Mouse (Mus musculus): ENCODE measurements around the gene Rnf19b.

Gene Rnf19b

GRCm38 (mm10) chr4:129058207-129059092 is at the start of gene Rnf19b:
TSS of gene Rnf19b (plus strand) at chr4:129058271.
- peak; percentile 53 to 56 for DNase-seq (ENCODE audit: low spot score in 2 of 2)

GRCm38 (mm10) chr4:129008672-129009071 is 49.4 kb upstream of the Rnf19b start:
- DNase-seq (ENCODE audit: low spot score in 2 of 2), result no peak

DNA sequence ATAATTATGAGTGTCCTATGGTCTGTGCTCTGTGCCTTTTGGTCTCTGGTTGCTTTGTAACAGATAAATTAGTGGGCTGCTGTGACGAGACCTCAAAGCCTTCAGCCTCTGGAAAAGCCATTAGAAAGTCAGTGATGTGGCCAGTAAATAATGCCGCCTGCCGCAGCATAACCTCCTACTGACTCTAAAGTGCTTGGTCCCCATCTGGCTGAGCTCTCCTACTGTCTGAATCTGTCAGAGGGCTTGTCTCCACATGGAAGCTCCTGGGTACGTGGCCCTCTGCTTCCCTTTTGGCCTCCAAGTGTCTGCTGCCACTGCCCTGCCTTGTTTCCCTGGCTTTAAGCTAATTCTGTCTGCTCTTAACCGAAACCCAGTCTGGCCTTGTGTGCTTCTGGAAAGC is 48.5 kb upstream of the Rnf19b start:
- DNase-seq (ENCODE audit: low spot score in 2 of 2), result no peak

DNA sequence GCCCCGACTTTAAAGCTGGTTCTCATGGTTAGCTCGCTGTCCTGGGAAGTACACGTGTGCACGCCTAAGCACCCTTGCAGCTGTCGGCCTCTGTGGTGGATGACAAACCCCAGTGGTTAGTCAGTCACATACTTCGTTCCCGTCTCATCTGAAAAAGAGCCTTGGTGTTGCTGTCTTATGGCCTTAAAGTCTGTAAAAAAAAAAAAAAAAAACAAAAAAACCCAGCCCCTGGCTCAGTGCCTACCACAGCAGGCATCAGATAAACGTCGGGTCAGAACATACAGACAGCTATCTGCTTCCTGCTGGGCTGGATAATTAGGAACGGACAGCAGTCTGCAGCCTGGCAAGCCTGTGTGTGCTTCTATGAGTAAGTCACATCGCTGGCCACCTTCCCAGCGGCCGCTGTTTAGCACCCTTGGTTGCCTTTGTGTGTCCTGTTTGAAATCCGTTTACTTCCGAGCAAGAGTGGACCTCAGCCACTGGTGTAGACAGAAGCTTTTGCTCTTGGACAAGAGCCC is 46.4 kb upstream of the Rnf19b start:
- DNase-seq (ENCODE audit: low spot score in 2 of 2), result peak in 1 of 2 experiments; percentile 45

DNA sequence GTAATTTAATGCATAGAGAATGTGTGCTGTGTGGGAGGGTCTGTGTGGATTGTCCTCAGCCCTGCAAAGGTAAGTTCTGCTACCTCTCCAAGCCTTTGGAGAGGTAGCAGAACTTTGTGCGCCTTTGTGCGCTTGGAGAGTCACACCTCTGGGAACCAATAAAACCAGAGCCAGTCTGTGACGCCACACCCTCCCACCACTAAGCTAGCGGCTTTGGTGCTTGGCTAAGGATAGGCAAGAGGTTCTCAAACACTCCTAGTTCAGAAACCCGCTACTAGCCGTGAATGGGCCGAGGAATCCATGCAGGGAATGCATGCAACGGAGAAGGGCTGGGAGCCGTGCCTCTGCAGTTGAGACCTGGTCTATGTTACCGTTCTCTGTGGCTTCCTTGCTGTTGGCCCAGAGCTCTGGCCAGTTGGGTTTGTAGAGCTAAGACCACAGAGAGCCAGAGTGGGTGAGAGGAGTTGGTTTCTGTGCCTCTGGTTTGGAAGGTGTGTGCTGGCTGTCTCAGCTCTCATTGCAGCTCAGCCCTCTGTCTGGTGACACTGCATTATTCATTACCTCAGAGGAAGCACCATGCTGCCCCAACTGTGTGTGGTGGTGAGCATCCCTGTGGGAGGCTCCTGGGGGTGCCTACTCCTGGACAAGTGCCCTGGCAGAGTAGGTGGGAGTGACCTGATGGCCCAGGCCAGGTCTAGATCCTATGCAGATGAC is 44.8 kb upstream of the Rnf19b start:
- no peak for DNase-seq (ENCODE audit: low spot score in 2 of 2)

- DNase-seq (ENCODE audit: low spot score in 2 of 2), result no peak
Observed at GRCm38 (mm10) chr4:129016329-129016728, 41.7 kb upstream of the Rnf19b start.

GRCm38 (mm10) chr4:129017150-129017549 is 40.9 kb upstream of the Rnf19b start:
- no peak for DNase-seq (ENCODE audit: low spot score in 2 of 2)

DNA sequence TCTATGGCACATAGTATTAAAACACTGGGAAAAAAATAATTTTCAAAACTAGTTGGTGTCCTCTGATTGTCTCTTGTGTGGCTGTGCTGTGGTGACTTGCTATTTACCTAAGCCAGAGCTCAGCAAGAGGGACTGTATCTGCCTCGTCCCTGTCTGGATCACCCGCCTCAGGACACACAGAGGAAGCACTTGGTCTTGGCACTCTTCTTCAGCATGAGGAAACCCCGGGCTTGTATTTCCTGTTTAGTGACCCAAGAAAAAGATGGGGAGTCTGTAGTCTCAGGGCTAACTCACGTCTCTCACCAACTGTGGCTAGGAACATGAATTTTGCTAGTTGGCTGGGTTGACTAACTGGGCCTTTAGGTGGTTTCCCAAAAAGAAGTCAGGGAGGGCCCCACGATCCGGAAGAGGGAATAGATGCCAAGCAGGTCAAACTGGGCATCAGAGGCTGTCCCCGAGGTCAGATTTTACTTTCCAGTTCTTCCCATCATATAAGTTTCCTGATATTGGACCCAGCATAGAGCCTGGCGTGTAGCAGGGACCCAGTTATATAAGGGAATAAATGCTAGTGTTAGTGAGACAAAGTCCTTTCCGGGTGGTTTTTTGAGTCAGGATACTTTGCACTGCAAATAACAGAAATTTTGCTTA is 39.2 kb upstream of the Rnf19b start:
- DNase-seq (ENCODE audit: low spot score in 2 of 2), result no peak

GRCm38 (mm10) chr4:129019788-129020187 is 38.3 kb upstream of the Rnf19b start:
- no peak for DNase-seq (ENCODE audit: low spot score in 2 of 2)

DNA sequence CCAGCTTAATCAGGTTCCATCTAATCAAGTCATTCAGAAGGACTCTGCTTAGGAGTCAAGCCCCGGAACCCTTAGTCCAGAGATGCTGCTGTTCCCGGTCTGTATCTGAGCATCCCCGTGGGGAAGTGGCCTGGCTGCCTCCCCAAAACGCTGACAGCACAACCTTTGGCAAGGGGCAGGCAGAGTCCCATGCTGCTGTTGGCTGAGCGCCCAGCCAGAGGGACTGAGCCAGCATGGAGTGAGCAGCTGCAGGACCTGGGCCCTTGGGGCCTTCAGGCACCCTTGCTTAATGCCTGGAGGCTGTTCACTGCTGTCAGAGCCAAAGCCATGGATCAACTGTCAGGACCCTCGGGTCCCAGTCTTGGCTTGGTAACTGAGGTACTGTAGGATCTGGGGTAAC is 37.6 kb upstream of the Rnf19b start:
- DNase-seq (ENCODE audit: low spot score in 2 of 2), result peak; percentile 89 to 90

- DNase-seq (ENCODE audit: low spot score in 2 of 2), result no peak
Observed at GRCm38 (mm10) chr4:129021426-129021825, 36.6 kb upstream of the Rnf19b start.

DNA sequence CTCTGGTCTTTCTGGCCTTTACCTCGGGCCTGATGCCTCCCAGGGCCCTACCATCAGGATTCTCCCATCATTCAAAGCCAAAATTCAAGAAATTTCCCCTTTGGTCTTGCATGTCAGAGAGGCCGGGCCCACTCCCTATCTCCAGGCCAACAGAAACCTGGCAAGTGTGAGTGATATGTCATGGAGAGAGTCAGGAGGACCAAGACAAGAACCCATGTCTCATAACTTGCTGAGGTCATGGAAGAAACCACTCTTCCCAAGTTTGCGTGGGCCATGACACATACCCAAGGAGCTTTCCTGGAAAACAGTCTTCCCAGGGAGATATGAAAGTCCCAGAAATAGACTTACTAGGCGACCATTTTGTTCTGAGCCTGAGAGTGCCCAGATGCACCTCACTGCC is 36.2 kb upstream of the Rnf19b start:
- no peak for DNase-seq (ENCODE audit: low spot score in 2 of 2)

DNA sequence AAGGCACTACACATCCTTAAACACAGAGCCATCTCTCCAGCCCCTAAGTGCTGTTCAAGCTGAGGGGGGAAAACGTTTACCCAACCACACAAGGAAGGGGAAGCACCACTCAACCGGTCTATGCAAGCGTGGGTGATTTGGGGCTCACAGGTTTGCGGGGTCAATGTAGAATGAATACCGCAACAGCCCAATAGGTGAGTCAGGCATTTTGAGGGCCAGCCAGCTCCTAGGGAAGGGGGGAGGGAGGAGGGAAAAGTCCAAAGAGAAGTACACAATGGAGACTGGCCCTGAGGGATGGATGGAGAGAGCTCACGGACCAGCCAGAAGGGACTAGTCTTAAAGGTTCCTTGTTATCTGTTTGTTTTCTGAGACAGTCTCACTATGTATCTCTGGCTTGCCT is 34.2 kb upstream of the Rnf19b start:
- DNase-seq (ENCODE audit: low spot score in 2 of 2), result no peak

GRCm38 (mm10) chr4:129024775-129025174 is 33.3 kb upstream of the Rnf19b start:
- peak; percentile 52 to 61 for DNase-seq (ENCODE audit: low spot score in 2 of 2)

DNA sequence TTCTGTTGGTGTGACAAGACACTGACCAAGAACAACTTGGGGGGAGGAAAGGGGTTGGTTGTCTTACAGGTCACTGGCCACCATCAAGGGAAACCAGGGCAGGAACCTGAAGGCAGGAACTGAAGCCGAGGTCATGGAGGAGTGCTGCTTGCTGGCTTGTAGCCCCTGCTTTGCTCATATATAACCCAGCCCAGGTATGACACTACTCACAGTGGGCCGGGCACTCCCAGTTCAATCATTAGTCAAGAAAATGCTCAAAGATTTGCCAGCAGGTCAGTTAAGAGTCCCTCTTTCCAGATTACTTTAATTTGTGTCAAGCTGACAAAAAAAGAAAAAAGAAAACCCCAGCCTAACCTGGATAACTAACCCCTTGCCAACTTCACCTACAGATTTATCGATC is 32.4 kb upstream of the Rnf19b start:
- DNase-seq (ENCODE audit: low spot score in 2 of 2), result no peak

DNA sequence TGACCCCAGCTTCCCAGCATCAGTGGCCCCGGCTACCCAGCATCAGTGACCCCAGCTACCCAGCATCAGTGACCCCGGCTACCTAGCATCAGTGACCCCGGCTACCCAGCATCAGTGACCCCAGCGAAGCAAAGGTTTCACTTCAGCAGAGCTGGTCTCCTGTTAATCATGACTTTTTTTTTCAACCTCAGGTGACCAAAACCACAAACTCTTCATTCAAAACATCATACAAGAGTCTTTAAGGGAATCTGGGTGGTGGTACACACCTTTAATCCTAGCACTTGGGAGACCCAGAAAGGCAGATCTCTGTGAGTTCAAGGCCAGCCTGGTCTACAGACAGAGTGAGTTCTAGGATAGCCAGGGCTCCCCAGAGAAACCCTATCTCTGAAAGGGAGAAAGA is 27.3 kb upstream of the Rnf19b start:
- DNase-seq (ENCODE audit: low spot score in 2 of 2), result no peak

- no peak for DNase-seq (ENCODE audit: low spot score in 2 of 2)
Observed at GRCm38 (mm10) chr4:129031408-129031965, 26.6 kb upstream of the Rnf19b start.

DNA sequence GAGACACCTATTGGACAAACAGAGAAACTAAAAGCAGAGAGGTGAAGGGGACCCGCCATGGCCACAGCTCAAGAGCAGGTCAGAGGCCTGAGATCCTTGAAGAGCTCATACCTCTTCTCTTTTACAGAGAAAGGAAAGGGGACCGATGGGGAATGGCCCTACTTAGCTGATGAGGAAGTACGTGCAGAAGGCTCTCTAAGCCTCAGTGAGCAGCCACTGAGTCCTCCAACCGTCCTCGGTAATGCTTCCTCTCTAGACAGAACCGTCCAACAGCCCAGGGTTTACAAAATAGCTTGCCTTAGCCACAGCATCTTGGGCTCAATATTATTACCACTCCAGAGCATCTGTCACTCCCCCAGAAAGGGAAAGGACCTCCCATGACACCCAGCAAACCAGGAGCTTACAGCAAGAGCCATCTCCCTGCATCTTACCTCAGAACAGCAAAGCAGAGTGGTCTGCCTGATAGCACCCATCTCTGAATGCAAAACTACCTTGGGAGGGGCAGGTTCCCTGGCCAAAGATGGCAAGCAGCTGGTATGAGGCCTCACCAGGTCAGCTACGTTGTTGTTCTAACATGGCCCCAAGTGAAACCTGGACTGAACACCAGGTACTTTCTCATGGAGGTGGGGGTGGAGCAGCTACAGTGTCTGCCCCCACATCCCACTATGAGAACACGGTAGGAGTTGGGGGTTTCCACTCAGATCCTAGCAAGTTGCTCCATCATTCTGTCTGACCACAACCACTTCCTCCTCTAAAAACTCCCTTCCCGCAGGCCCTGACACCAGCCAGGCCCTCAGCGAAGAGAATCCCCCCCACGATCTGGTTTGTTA is 25.7 kb upstream of the Rnf19b start:
- no peak for DNase-seq (ENCODE audit: low spot score in 2 of 2)

- peak; percentile 57 to 67 for DNase-seq (ENCODE audit: low spot score in 2 of 2)
Observed at GRCm38 (mm10) chr4:129032963-129033951, 24.8 kb upstream of the Rnf19b start.

- no peak for DNase-seq (ENCODE audit: low spot score in 2 of 2)
Observed at GRCm38 (mm10) chr4:129034224-129034623, 23.8 kb upstream of the Rnf19b start.
